Mouse (Mus musculus): ENCODE data around the gene Rhov.

GRCm38 (mm10) chr2:119311544-119311943, 40.5 kb upstream of the Rhov start:
- TF ChIP-seq CTCF (IDR thresholded peaks at IDR 0.05; ENCODE audit: insufficient read depth, low read depth, low read length), result no peak
- TF ChIP-seq POLR2A (IDR thresholded peaks at IDR 0.05; ENCODE audit: insufficient read depth, low read depth, low read length), result no peak

Measured in olfactory bulb, adult 2 months (tissue).